Mouse (Mus musculus) midbrain, embryonic 16.5 days (tissue): ENCODE data around the gene Cntn2. TPM values are rescaled to one million over a fixed set of nuclear protein-coding genes. Genes with fewer than 3 reads are reported as not detected.

ENCODE experiments used
- ATAC-seq: fragments of 200-750 bp; cut with Nextera tagmentation; 2 replicates; pipeline ENCODE4 v1.8.0; 2017; ENCODE audit warnings: moderate TSS enrichment
- H3K27ac ChIP-seq: fragments of 300-500 bp; sonication (generic); 2 replicates; pipeline ENCODE4 v1.5.1; 2014; ENCODE audit warnings: mild to moderate bottlenecking, low read length, mixed read lengths
- H3K27me3 ChIP-seq: fragments of 300-500 bp; sonication (generic); 2 replicates; pipeline ENCODE4 v1.6.1; 2014; ENCODE audit warnings: low read depth, low read length, mixed read lengths; ENCODE audit not compliant: control insufficient read depth, insufficient read depth
- H3K36me3 ChIP-seq: fragments of 300-500 bp; sonication (generic); 2 replicates; pipeline ENCODE4 v1.6.1; 2014; ENCODE audit warnings: mild to moderate bottlenecking, low read length, moderate library complexity, mixed read lengths; ENCODE audit not compliant: control insufficient read depth, insufficient read depth
- H3K4me1 ChIP-seq: fragments of 300-500 bp; sonication (generic); 2 replicates; pipeline ENCODE4 v1.6.1; 2014; ENCODE audit warnings: mild to moderate bottlenecking, low read length, mixed read lengths; ENCODE audit not compliant: control insufficient read depth, insufficient read depth
- H3K4me2 ChIP-seq: fragments of 300-500 bp; sonication (generic); 2 replicates; pipeline ENCODE4 v1.6.1; 2014; ENCODE audit warnings: mild to moderate bottlenecking, low read length, mixed read lengths
- H3K4me3 ChIP-seq: fragments of 300-500 bp; sonication (generic); 2 replicates; pipeline ENCODE4 v1.5.1; 2014; ENCODE audit warnings: low read depth, mild to moderate bottlenecking, low read length, moderate library complexity, mixed read lengths
- H3K9ac ChIP-seq: fragments of 300-500 bp; sonication (generic); 2 replicates; pipeline ENCODE4 v1.6.1; 2014; ENCODE audit warnings: low read depth, low read length, mixed read lengths
- H3K9me3 ChIP-seq: fragments of 300-500 bp; sonication (generic); replicated peaks from 2 replicates; pipeline ENCODE4 v1.6.1; 2014; ENCODE audit warnings: mild to moderate bottlenecking, low read length, mixed read lengths; ENCODE audit not compliant: control insufficient read depth, poor library complexity, severe bottlenecking
- WGBS: fragments of 180-500 bp; shearing (Covaris S2); extraction: QIAGEN DNeasy Blood & Tissue Kit; methylation state at CpG from one replicate; pipeline ENCODE4 v1.1.7; 2014; 5-methylcytosine and 5-hydroxymethylcytosine counted together
- polyA plus RNA-seq: library from polyadenylated mRNA; unstranded; fragments of >200 nt; fragmentation: Nextera tagmentation; extraction: Ambion mirVana; gene quantifications from 2 replicates; pipeline ENCODE4 v1.2.1, GENCODE M21; 2015

Gene Cntn2
- polyA plus RNA-seq, 1 experiment from 2014 or later: 28.2 TPM

DNA sequence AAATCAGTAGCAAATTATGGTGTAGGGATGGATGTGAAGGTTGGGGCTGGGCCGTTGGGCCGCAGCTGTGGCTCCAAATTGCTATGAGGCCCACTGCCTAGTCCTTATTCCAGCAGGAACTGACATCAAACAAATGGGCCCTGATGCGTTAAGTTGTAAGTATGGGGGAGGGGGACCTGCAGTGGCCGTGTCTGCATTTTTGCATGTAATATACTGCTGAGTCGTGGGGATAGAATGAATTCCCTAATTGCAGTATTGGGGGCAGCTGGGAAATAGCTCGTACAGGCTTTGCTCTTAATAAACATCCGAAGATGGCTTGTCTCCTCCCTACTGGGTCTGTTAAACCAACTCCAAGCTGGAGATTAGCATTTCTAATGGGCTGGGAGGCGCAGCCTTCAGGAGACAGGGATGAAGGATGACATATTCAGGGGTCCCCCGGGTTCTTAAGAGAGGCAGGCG lies 19.3 kb upstream of the Cntn2 start:
- peaks cover 32% of the 10 kb centered on the region for H3K4me1 ChIP-seq
- ATAC-seq: peak; percentile 25; the same call in 1 of the 2 replicates
- WGBS: 7% methylated on average over 10 of the region's 10 CpGs

DNA sequence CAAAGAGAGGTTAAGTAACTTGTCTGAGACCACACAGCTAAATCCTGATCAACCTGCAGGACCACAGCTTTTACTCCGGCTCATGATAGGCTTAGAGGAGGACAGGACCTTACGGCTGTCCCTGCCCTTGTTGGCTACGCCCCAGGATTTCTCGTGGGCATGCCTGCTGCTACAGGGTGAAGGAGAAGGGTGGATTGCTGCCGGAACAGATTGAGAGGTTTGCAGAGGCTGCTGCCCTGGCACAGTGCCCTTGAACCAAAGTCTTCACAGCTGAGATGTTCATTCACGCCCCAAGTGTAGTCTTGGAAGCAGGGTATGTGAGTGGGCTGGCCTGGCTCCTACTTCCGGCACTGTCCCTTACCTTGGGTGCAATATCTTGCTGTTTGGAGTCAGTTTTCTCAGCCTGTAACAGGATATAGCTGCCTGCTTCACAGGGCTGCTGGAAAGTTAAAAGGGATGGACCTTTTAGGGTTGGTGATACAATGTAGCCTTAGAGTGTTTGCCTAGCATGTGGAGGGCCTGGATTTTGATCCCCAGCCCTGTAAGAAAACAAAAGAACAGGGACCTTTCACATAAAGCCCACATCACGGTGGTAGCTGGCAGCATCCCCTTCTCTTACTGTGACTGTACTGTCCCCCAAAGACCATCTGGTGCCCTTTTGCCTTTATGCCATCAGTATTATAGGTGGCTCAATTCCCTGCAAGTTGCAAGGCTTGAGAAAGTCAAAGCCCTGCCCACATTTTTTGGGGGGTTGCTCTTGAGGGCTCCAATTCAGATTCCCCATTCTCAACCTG lies 18.0 kb upstream of the Cntn2 start:
- ATAC-seq: no peak
- Histone ChIP-seq H3K4me2 (no peak overlapping the region), H3K27me3 (no peaks in the 10 kb centered on the region), H3K4me1 (peaks cover 32% of the 10 kb centered on the region), H3K27ac (peak overlapping the region; percentile 63; the same call in 1 of the 2 replicates), H3K36me3 (no peaks in the 10 kb centered on the region), H3K9ac (no peak overlapping the region), H3K4me3 (no peak overlapping the region), H3K9me3 (no peaks in the 10 kb centered on the region)
- WGBS: 43% methylated on average over 8 of the region's 8 CpGs

More for the DNA sequence above, 19.3 kb upstream of the Cntn2 start:
- H3K36me3 ChIP-seq: no peaks in the 10 kb centered on the region
- no peaks in the 10 kb centered on the region for H3K27me3 ChIP-seq
- peak overlapping the region; percentile 63 for H3K27ac ChIP-seq
- no peak overlapping the region for H3K4me3 ChIP-seq
- no peak overlapping the region for H3K4me2 ChIP-seq
- H3K9ac ChIP-seq: no peak overlapping the region
- no peaks in the 10 kb centered on the region for H3K9me3 ChIP-seq

DNA sequence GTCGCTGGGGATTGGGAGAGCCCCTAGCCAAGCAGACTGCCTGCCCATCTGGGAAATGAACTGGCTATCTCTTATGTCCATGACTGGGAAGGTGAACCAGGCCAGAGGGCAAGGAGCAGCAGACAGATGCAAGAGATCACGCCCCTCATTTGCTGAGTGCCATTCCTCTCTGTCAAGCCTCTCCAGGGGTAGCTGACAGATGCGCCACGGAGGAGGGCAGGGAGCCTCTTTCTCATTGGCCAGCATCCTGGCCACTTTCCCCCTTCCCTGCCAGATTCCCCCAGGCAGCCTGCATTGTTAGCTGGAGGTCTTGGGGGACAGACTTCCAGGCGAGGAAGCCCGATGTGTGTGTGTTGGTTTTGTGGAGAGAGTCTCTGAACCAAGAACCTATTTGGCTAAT lies 16.0 kb upstream of the Cntn2 start:
- WGBS: 12% methylated on average over 6 of the region's 6 CpGs
- H3K4me3 ChIP-seq: no peak overlapping the region
- H3K27me3 ChIP-seq: no peaks in the 10 kb centered on the region
- no peak overlapping the region; the same call in 1 of the 2 replicates for H3K27ac ChIP-seq
- H3K4me1 ChIP-seq: peaks cover 32% of the 10 kb centered on the region
- no peak overlapping the region for H3K4me2 ChIP-seq
- no peaks in the 10 kb centered on the region for H3K36me3 ChIP-seq
- no peak overlapping the region for H3K9ac ChIP-seq
- ATAC-seq: no peak
- no peaks in the 10 kb centered on the region for H3K9me3 ChIP-seq

DNA sequence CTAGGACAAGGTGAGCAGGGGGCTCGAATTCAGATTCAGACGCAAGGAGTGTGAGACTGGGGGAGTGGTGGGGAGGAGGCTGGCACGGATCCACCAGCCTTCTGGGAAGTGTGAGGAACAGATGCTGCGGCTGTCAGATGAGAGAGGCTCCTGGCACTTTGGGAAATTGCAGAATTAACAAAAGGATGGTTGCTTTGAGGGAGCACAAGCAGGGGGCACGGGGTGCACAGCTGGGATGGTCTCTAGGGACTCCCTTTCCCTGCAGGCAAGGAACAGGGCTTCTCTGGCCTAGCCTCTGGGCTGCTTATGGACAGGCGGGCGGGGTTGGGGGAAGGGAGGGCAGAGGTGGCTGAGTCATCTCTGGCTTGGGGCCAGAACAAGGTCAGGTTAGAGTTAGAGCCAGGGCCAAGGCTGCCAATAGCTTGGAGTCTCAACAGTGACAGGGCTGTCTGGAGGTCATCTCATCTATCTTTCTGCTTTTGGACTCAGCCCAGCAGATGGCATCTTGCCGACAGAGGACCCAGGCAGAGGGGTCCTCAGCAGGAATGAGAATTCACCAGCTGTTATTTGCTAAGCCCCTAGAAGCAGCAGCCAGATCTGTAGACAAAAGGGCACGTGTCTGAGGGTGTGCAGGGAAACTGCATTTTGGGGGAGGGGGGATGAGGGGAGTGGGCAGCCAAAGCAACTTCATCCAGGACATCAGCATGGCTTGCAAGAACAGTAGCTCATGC lies 15.0 kb upstream of the Cntn2 start:
- peak; percentile 55 for ATAC-seq
- H3K36me3 ChIP-seq: no peaks in the 10 kb centered on the region
- H3K4me1 ChIP-seq: peaks cover 32% of the 10 kb centered on the region
- H3K9ac ChIP-seq: peak overlapping the region; percentile 28; the same call in 1 of the 2 replicates
- no peak overlapping the region for H3K4me3 ChIP-seq
- H3K27me3 ChIP-seq: no peaks in the 10 kb centered on the region
- WGBS: 12% methylated on average over 9 of the region's 9 CpGs
- H3K9me3 ChIP-seq: no peaks in the 10 kb centered on the region
- no peak overlapping the region for H3K27ac ChIP-seq
- no peak overlapping the region for H3K4me2 ChIP-seq

DNA sequence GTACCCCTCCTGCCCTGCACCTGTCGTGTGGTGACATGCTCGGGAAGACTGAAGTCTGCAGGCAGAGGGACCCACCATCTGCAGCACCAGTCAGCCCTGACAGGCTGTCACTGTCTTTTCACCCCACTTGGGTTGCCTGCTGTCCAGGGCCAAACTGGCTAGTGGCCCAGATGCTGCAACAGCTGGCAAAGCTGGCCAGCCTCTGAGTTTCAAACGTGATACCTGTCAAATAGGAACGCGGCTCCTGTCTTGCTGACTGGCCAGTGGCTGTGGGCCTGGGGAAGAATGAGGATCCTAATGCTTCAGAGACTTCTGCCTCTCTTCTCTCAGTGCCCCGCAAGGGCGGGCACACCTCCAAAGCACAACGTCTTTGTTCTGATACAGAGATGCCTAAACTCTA lies 733 bp upstream of the Cntn2 start:
- 65% methylated on average over 8 of the region's 8 CpGs for WGBS
- Histone ChIP-seq H3K9ac (peak overlapping the region; percentile 32; the same call in 1 of the 2 replicates), H3K27me3 (no peaks in the 10 kb centered on the region), H3K27ac (peak overlapping the region; percentile 42; the same call in 1 of the 2 replicates), H3K4me2 (peak overlapping the region; percentile 91; the same call in 1 of the 2 replicates), H3K4me3 (no peak overlapping the region), H3K36me3 (no peaks in the 10 kb centered on the region), H3K4me1 (peaks cover 24% of the 10 kb centered on the region), H3K9me3 (no peaks in the 10 kb centered on the region)
- no peak for ATAC-seq

DNA sequence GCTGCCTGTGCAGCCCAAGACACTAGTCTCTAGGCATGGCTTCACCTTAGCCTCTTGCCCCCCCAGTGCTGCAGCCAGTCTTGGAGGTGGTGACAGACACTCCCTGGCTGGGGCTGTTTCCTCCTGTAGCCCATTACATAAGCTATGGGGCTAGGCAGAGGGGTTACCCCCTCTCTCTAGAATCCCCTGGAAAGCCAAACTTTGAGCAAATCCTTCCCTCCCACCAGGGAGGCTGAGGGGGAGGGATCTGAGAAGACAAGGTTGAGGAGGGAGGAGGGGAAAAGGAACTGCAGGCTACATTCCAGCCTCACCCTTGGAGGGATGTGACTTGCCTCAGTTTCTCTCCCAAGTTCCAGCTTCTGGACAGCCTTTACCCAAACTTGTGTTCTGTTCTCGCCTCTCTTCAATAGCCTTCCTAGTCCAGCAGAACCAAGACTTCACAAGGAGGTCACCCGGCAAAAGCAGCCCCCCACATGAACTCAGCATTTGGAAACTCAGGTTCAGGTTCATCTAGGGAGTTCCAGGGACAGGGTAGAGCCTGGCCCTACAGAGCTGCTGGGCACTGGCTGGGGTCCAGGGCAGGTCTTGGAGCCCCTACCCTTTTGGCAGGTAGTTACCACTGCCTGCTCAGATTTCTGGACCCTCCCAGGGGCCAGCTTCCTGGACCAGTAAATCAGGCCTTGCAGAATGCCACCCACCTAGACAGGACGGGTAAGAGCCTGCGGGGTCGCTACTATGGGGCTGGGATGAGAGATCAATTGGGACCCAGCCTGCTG lies 1.0 kb downstream of the Cntn2 start:
- 15% methylated on average over 5 of the region's 5 CpGs for WGBS
- peak overlapping the region; percentile 87; the same call in 1 of the 2 replicates for H3K27ac ChIP-seq
- H3K9me3 ChIP-seq: no peaks in the 10 kb centered on the region
- H3K4me1 ChIP-seq: peaks cover 24% of the 10 kb centered on the region
- H3K9ac ChIP-seq: peak overlapping the region; percentile 81
- H3K4me3 ChIP-seq: peak overlapping the region; percentile 54
- no peaks in the 10 kb centered on the region for H3K36me3 ChIP-seq
- ATAC-seq: peak; percentile 39
- no peaks in the 10 kb centered on the region for H3K27me3 ChIP-seq
- peak overlapping the region; percentile 91 for H3K4me2 ChIP-seq

DNA sequence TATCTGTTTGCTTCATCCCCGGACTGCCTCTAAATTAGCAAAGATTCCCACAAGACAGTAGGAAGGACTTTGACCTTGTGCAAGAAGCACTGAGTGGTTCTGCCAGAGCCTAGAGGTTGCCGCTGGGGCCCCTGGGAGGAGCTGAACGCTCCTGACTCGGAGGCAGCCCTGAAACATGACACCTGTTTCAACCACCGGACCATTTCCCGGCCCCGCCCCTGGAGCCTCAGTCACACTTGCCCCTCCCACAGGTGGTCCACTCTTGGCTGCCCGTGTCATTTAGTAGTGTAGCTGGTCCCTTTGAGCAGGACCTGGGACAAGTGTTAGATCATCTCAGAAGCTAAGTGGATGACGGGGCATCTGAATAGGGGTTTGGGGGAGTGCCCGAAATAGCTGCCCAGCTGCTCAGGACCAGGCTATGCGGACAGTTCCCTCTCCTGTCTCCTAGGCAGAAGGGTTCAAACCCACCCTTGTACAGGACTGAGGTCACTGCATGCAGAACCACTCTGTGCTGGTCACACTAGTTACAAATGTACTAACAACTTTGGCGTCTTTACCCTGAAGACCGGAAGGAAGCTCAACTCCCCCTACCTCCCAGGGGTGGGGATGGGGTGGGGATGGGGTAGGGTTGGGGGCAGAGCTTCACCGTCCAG lies 1.8 kb downstream of the Cntn2 start:
- H3K9ac ChIP-seq: peak overlapping the region; percentile 81
- peak overlapping the region; percentile 54 for H3K4me3 ChIP-seq
- no peak for ATAC-seq
- no peaks in the 10 kb centered on the region for H3K27me3 ChIP-seq
- no peak overlapping the region for H3K27ac ChIP-seq
- WGBS: 5% methylated on average over 14 of the region's 14 CpGs
- no peaks in the 10 kb centered on the region for H3K36me3 ChIP-seq
- H3K4me1 ChIP-seq: peaks cover 24% of the 10 kb centered on the region
- H3K9me3 ChIP-seq: no peaks in the 10 kb centered on the region
- peak overlapping the region; percentile 91 for H3K4me2 ChIP-seq

DNA sequence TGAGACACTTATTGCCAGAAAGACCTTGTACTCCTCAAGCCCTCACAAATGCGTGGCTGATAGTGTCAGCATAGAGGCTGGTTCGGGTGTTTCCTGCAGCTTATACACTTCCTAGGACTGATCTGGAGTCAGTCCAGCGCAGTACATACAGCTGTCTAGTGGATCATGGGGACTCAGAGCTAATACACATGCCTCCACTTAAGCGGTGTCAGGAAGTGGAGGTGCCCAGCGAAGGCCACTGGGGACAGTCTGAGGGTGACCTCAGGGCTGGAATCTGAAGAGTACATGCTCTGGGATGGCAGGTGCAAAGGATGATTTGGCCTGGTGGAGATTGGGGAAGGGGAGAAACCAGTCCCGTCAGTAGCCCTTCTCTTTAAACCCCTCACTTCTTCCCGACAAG lies 2.4 kb downstream of the Cntn2 start:
- Histone ChIP-seq H3K4me1 (peaks cover 24% of the 10 kb centered on the region), H3K4me2 (peak overlapping the region; percentile 91), H3K36me3 (no peaks in the 10 kb centered on the region), H3K4me3 (peak overlapping the region; percentile 54), H3K9me3 (no peaks in the 10 kb centered on the region), H3K27ac (no peak overlapping the region), H3K9ac (no peak overlapping the region), H3K27me3 (no peaks in the 10 kb centered on the region)
- no peak for ATAC-seq
- WGBS: 54% methylated on average over 7 of the region's 7 CpGs
